Mouse (Mus musculus) kidney, adult 2 months (tissue): Measurements from ENCODE around the gene Ran. TPM values are rescaled to one million over a fixed set of nuclear protein-coding genes. Genes with fewer than 3 reads are reported as not detected.

ENCODE experiments used
- DNase-seq: peaks from one replicate; pipeline ENCODE4 v3.0.0; 2021
- H3K27ac ChIP-seq: fragments of 200-500 bp; 2 replicates; pipeline ENCODE4 v1.5.1; 2012; ENCODE audit warnings: low read depth, low read length, control low read depth, inconsistent platforms; ENCODE audit not compliant: insufficient read depth
- H3K27me3 ChIP-seq: fragments of 200-500 bp; replicated peaks from 2 replicates; pipeline ENCODE4 v1.6.1; 2012; ENCODE audit warnings: mild to moderate bottlenecking, moderate library complexity, low read length, inconsistent platforms; ENCODE audit not compliant: control insufficient read depth, insufficient read depth
- H3K36me3 ChIP-seq: fragments of 200-500 bp; 2 replicates; pipeline ENCODE4 v1.6.1; 2012; ENCODE audit warnings: mild to moderate bottlenecking, moderate library complexity, low read length, inconsistent platforms; ENCODE audit not compliant: control insufficient read depth, insufficient read depth
- H3K4me1 ChIP-seq: fragments of 200-500 bp; 2 replicates; pipeline ENCODE4 v1.6.1; 2011; ENCODE audit warnings: low read length; ENCODE audit not compliant: control insufficient read depth, insufficient read depth
- H3K4me3 ChIP-seq: fragments of 200-500 bp; 2 replicates; pipeline ENCODE4 v1.5.1; 2011; ENCODE audit warnings: mild to moderate bottlenecking, low read depth, low read length, control low read depth; ENCODE audit not compliant: insufficient read depth
- CTCF ChIP-seq: fragments of 200-500 bp; conservative IDR thresholded peaks from 2 replicates; pipeline ENCODE4 v1.5.1; 2011; ENCODE audit warnings: low read depth, mild to moderate bottlenecking, control low read depth, low read length, moderate library complexity, mixed read lengths; ENCODE audit not compliant: insufficient read depth, insufficient read length
- POLR2A ChIP-seq: fragments of 200-500 bp; IDR thresholded peaks from one replicate; pipeline ENCODE4 v1.6.1; 2011; ENCODE audit warnings: low read depth, low read length, control low read depth
- WGBS: fragments of 180-500 bp; shearing (Covaris S2); methylation state at CpG from one replicate; pipeline ENCODE4 v1.1.7; 2018; 5-methylcytosine and 5-hydroxymethylcytosine counted together
- polyA plus RNA-seq: library from polyadenylated mRNA; depleted of rRNA; stranded (reverse); fragments of >200 nt; gene quantifications from 2 replicates; pipeline ENCODE4 v1.2.3, GENCODE M21; 2012; rRNA removed

The Ran gene
- polyA plus RNA-seq, 1 experiment = 48.6 TPM

DNA sequence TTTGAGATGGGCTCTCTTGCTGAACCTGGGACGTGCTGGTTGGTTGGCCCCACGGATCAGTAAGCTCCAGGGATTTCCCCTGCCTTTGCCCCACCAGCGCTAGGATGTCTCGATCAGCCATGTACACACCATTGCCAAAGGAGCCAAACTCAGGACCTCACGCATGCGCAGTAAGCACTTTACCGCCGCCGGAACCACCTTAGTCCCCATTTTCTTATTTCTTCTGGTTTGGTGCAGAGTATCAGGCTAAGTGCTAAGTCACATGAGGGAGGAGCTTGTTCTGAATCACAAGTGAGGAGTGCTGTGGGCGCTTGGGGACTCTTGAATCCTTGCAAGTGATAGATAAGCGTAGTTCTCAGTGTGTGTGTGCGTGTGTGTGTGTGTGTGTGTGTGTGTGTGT is 45.4 kb downstream of the Ran start:
- 75% methylated on average over 12 of the region's 12 CpGs for WGBS
- no peak overlapping the region for H3K27ac ChIP-seq
- H3K4me1 ChIP-seq = no peaks in the 10 kb centered on the region
- no peak for DNase-seq
- no peaks in the 10 kb centered on the region for H3K27me3 ChIP-seq
- H3K36me3 ChIP-seq = no peaks in the 10 kb centered on the region
- H3K4me3 ChIP-seq = no peak overlapping the region
- TF ChIP-seq POLR2A (no peak), CTCF (no peak)

DNA sequence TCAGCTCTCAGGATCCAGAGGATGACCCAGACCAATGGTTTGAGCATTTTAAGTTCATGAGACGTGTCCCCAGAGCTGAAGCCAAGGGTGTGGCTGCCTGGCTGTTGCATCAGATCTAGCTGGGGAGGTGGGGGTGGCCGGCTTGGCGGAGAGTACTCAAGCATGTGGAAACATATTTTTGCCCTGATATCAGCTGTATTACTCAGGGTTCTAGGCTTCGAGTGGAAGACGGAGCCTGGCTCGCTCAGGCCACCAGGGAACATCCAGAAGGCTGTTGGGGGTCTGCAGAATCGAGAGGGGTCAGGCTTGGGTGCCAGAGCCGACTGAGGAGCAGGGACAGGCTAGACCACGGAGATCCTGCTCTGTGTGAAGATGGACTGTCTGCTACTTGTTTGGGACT is 46.1 kb downstream of the Ran start:
- no peak overlapping the region for H3K4me3 ChIP-seq
- peak; percentile 8 for DNase-seq
- WGBS = 59% methylated on average over 9 of the region's 9 CpGs
- H3K4me1 ChIP-seq = no peaks in the 10 kb centered on the region
- TF ChIP-seq CTCF (no peak), POLR2A (no peak)
- no peaks in the 10 kb centered on the region for H3K27me3 ChIP-seq
- no peak overlapping the region for H3K27ac ChIP-seq
- no peaks in the 10 kb centered on the region for H3K36me3 ChIP-seq

DNA sequence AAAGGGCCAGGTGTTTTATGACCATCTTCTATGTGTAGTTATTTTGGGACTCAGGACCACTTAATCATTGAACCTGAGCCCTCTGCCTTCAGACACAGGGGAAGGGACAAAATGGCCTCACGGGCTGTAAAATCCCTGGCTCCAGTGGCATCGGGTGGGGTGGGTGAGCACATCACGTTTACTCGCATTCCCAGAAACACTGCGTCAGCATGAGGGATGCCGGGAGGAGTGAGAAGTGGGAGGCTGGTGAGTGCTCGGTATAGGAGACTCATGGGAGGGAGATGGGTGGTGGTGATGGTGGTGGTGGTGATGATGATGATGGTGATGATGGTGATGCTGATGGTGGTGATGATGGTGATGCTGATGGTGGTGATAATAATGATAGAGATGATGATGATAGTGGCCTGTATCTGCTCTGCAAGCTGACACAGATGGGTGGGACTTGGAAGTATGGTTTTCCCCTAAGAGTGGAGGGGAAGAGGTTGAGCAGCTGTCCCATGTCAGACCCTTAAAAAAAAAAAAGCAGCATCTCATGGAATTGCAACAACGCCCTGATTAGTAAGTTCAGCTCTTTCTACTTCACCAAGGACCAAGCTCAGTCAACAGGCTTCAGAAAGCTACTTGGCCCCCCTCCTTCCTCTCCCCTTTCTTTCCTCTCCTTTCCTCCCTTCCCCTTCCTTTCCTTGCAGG is 46.8 kb downstream of the Ran start:
- no peak for DNase-seq
- no peaks in the 10 kb centered on the region for H3K4me1 ChIP-seq
- no peak overlapping the region for H3K4me3 ChIP-seq
- TF ChIP-seq POLR2A = no peak
- TF ChIP-seq CTCF = no peak
- WGBS = 41% methylated on average over 8 of the region's 8 CpGs
- no peaks in the 10 kb centered on the region for H3K27me3 ChIP-seq
- no peaks in the 10 kb centered on the region for H3K36me3 ChIP-seq
- no peak overlapping the region for H3K27ac ChIP-seq

DNA sequence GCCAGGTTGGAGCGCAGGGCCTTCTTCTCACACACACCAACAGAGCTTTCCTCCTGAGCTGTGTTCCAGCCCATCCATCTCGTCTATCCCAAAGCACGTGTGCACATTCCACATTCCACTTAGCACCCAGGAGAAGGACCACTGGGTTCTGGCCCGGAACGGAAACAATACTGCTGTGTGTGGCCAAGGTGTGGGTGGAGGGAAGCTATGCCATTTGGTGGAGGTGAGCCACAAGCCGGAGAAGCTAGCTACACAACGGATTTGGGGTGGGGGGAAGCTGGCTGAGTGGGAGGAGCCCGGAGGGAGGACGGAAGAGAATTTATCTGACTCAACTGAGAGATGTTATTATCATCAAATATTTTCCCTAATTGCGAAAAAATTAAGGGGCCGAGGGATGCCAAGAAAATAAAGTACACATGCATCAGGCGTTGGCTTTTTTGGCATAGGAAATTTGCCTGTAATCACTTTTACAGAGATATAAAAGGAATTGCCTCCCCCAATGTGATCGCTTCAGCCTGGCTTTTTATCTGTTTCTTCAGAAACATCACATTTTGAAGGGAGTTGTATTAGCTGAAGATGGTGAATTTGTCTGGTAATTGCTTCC is 47.5 kb downstream of the Ran start:
- TF ChIP-seq POLR2A (no peak), CTCF (no peak)
- Histone ChIP-seq H3K4me1 (no peaks in the 10 kb centered on the region), H3K36me3 (no peaks in the 10 kb centered on the region), H3K4me3 (no peak overlapping the region), H3K27ac (no peak overlapping the region), H3K27me3 (no peaks in the 10 kb centered on the region)
- WGBS = 50% methylated on average over 13 of the region's 13 CpGs
- DNase-seq = no peak

DNA sequence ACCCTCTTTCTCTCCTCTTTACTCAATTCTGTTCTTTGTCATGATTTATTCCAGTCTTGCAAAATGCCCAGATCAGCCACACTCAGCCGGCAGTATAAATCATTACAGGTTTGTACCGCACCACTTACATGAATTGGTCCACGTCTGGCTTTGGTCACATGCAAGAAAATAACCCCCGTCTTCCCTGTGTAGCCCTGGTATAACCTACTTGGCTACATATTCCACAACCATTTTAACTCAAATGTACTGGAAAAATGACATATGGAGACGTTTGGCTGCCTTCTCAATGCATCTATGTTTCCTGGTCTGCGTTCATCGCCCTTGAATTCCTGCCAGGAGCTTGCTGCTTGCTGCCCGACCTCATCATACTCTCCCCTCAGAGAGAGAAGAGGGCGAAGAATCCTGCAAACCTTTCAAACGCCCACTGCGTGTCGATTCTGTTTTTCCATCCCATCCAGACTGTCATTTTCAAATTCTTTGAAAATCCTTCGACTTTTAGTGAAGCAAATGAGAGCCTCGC is 52.0 kb downstream of the Ran start:
- Histone ChIP-seq H3K36me3 (no peaks in the 10 kb centered on the region), H3K27ac (no peak overlapping the region), H3K4me1 (no peaks in the 10 kb centered on the region), H3K4me3 (no peak overlapping the region), H3K27me3 (no peaks in the 10 kb centered on the region)
- TF ChIP-seq CTCF = no peak
- no peak for TF ChIP-seq POLR2A
- 70% methylated on average over 14 of the region's 14 CpGs for WGBS
- no peak for DNase-seq

DNA sequence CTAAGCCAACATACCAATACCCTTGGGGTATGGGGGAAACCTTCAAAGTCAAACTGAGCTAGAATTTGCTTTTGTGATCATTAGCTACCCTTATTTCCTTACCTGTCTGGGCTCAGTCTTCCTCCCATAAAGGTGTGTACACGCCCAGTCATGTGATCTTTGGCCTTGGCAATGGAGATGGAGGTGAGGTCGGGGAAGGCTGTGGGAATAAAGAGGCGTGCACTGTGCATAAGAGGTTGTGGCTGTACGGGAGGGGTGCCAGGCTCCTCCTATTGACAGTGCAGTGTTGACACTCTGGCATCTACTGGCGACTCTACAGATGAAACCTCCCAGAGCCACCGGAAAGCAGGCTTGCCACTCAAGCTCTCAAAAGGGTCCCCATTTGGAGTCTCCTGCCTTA is 53.5 kb downstream of the Ran start:
- H3K36me3 ChIP-seq = no peaks in the 10 kb centered on the region
- WGBS = 71% methylated on average over 6 of the region's 6 CpGs
- no peak overlapping the region for H3K4me3 ChIP-seq
- TF ChIP-seq CTCF (no peak), POLR2A (no peak)
- no peak overlapping the region for H3K27ac ChIP-seq
- H3K27me3 ChIP-seq = no peaks in the 10 kb centered on the region
- DNase-seq = no peak
- no peaks in the 10 kb centered on the region for H3K4me1 ChIP-seq

Other genes with a start within 250 kb of the Ran start
- gene Rimbp2, start 66.6 kb upstream of the Ran start, polyA plus RNA-seq = 0.11 and 0.55 TPM in 2 replicates
- gene Stx2, start 11.5 kb upstream of the Ran start, polyA plus RNA-seq = 22.4 and 24.8 TPM in 2 replicates
- gene Adgrd1, start 76.7 kb downstream of the Ran start, polyA plus RNA-seq = 1.1 and 1.5 TPM in 2 replicates